Mouse (Mus musculus): Measurements from ENCODE around the gene Deaf1. TPM values are rescaled to one million over a fixed set of nuclear protein-coding genes. Genes with fewer than 3 reads are reported as not detected.

The Deaf1 gene
- total RNA-seq (2021): 10 to 100 TPM; 25.8 to 37.5 TPM
- long read RNA-seq, experiment 1, transcript Deaf1-201 (12 exons, 2,135 nt): major isoform, 23 of 37 reads
- long read RNA-seq, experiment 1, partial matches to known transcripts: 3 of 37 reads
- long read RNA-seq, experiment 1, other reads (novel, unspliced or antisense): 11 of 37 reads
- long read RNA-seq, experiment 2, transcript Deaf1-201 (12 exons, 2,135 nt): major isoform, 14 of 21 reads
- long read RNA-seq, experiment 2, partial matches to known transcripts: 1 of 21 reads
- long read RNA-seq, experiment 2, other reads (novel, unspliced or antisense): 6 of 21 reads

DNA sequence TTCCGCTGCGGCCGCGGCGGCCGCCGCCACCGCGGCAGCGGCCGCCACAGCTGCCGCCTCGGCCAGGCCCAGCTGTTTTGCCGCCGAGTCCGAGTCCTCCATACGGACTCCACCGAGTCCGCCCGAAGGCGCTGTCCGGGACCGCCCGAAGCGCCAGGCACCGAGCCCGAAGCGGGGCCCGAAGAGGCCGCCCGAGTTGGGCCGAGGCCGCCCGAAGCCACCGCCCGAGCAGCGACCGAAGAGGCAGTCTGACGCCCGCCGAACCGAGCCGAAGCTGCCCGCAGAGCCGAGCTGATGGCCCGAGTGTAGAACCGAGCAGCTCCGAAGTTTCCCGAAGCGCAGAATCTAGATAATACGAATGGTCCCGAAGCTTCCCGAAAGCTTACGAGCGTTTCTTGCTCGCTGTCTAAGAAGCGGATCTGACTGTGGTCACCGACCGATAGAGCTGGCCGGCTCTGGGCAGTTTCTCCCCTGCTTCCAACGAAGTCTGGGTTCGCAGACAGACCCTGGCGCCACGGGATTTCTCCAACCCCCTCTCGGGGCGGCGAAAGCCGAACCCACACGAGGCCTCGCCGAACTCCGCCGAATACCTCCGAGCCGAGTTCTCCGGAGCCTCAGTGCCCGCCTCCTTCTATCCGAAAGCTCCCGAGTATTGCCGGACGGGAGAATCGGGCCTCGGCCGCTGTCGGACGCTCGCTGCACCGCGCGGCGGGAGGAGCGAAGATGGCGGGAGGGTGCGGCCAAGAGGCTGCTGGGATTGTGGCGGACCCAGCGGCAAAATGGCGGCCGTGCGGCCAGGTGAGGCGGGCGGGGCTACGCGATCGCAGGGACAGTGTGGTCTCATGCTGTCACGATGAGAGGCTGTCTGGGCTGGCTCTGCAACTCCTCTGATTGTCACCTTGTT lies at the start of gene Deaf1, which contains the start of gene Tmem80:
TSS of gene Deaf1 (minus strand) at position 222 of the 904 bp plus-strand sequence.
TSS of gene Tmem80 (plus strand) at position 271 of the 904 bp plus-strand sequence.
- peak; percentile 99 for DNase-seq

- DNase-seq: no peak
Observed at GRCm38 (mm10) chr7:141374399-141374798, 46.9 kb upstream of the Deaf1 start.

DNA sequence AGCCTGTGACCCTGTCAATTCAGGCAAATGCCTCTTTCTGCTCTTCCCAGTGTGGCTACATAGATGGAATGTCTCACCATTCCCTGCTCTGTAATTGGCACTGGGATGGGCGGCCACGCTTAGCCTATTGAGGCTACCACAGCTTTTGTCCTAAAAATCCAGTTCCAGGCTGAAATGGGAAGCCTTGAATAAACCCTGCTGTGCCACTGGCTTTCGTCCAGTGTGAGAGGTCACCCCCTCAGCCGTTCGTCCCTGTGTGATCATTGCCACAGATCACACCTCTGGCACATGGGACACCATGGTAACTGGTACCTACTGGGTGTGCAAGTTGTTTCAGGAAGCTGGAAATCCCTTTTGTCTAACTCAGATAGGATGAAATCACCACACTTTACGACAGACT lies 46.1 kb upstream of the Deaf1 start:
- peak; percentile 24 to 43 for DNase-seq

DNA sequence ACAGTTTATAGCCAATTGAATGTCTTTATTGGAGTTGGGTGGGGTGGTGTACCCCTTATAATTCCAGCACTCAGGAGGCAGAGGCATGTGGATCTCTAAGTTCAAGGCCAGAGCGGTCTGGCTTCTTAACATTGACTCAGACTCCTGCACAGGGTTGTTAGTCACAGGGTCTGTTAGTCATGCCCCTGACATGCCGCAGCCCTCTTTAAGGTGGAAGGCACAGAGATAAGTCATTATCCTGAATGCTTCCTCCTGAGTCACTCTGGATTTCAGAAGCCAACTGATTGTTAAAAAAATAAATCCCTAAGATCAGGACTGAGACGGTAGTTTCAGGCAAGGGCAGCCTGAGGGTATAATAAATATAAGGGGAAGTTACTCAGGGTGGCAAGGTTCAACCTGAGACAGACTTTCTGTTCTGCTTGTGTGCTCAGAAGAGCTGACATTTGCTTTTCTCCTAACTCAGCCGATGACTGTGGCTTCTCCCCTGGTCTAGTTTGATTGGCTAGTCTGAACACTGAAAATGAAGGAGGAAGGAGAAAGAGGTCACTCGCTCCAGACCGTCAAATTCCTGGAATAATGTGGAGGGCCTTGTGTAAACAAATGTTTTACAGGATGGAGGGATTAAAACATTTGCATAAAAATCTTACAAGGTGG lies 44.6 kb upstream of the Deaf1 start:
- peak; percentile 66 to 69 for DNase-seq

- DNase-seq: no peak
Observed at GRCm38 (mm10) chr7:141369918-141370317, 42.4 kb upstream of the Deaf1 start.

DNA sequence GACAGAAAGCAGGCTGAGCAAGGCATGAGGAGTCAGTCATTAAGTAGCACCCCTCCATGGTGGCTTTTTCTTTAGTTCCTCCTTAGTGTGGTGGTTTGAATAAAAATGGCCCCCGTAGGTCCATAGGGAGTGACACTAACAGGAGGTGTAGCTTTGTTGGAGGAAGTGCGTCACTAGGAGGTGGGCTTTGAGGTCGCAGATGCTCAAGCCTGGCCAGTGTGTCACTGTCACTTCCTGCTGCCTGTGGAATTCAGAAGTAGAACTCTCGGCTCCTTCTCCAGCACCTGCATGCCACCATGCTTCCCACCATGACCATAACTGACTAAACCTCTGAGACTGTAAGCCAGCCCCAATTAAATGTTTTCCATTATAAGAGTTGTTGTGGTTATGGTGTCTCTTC lies 39.9 kb upstream of the Deaf1 start:
- DNase-seq: no peak

DNA sequence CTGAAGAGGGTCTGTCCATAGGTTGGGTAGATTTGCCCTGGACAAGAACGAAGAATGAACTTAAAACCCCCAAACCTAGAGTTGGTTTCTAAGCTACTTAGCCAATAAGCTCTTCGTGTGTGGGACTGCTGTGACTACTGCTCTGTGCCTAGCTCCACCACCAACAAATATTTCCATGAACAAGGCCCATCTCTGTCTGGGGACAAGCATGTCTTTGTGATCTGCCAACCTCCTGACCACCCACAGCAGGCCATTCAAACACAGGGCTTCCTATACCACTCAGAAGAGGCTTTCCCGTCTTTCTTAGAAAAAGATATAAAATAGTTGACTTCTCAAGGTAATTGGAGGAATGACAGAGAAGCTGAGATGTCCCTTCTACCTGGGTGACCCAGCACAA lies 37.6 kb upstream of the Deaf1 start:
- no peak for DNase-seq

GRCm38 (mm10) chr7:141364349-141365048 lies 37.0 kb upstream of the Deaf1 start:
- DNase-seq: no peak

GRCm38 (mm10) chr7:141363752-141364125 lies 36.2 kb upstream of the Deaf1 start:
- DNase-seq: no peak

DNA sequence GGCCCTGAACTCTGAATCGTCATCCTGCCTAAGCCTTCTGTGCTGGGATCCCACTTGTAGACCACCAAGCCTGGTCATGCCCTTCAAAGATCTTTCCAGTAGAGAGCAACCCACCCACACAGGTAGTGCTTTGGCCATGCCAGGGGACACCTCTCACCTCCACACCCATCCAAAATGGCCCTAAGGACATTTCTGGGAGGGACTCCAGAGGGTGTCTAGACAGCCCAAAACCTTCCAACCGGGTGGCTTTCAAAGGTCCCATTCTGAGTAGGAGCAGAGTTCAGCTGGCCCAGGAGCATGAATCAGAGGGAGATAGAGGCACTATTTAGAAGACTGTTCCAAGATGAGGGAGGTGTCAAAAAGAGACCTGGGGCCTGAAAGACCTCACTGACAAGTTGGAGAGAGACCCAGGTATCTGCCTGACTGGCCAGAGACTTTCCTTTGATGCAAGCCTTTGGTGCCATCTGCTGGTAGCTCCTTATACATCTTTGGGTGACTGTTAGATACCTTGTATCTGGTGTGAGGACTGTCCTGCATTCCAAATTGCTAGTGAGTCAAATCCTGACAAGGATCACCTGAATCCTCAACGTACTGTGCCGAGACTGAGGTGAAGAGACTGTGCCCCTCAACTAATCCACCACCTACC lies 35.7 kb upstream of the Deaf1 start:
- DNase-seq: peak; percentile 65 to 84

- DNase-seq: no peak
Observed at GRCm38 (mm10) chr7:141361510-141361909, 34.0 kb upstream of the Deaf1 start.

DNA sequence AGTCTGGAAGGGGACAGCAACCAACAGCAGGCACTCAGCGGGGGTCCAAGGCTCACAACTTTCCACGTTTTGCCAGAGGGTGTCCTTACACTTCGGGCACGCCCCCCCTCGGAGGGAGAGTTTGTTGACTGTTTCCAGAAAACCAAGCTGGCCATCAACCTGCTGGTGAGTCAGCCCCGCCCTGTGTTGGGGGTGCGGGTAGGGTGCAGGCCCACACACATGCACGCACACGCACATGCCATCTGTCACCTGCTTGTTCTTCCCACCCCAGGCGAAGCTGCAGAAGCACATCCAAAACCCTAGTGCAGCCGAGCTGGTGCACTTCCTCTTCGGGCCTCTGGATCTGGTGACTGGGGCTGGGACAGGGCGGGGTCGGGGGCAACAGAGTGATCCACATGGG lies 29.5 kb upstream of the Deaf1 start:
- no peak for DNase-seq

DNA sequence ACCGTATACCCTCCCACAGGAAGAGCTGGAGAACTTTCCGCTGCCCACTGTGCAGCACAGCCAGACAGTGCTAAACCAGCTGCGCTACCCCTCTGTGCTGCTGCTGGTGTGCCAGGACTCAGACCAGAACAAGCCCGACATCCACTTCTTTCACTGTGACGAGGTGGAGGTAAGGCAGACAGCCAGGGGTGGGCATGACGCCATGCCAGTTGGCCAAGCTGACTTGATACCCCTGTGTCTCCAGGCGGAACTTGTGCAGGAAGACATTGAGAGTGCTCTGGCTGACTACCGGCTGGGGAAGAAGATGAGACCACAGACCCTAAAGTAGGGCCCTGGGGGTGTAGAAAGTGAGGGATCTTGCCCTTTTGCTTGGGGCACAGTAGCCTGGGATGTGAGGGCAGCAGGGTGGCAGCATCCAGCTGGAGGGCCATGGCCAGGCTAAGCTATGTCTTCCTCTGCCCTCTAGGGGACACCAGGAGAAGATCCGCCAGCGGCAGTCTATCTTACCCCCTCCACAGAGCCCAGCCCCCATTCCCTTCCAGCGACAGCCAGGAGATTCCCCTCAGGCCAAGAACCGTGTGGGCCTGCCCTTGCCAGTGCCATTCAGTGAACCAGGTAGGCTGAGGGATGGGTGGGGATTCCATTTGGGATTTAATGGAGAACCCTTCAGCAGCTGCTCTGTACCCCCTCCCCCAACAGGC lies 28.3 kb upstream of the Deaf1 start:
- peak; percentile 30 to 38 for DNase-seq

DNA sequence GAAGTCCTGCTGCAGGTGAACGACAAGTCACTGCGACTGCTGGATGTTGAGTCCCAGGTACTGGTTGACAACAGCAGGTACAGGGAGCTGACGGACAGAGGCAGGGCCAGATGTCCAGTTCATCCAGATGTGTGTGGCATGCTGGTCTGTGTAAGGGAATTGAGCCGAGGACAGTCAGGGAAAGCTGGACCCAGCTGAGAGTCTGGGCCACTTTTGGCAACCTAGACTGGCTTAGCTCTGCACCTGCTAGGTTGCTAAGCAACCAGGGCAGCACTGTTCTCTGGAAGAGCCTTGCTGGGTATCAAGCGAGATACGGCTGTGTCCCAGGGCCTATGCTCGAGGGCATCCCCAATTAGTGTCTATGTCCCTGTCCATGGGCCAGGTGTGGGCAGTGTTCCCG lies 27.6 kb upstream of the Deaf1 start:
- no peak for DNase-seq

DNA sequence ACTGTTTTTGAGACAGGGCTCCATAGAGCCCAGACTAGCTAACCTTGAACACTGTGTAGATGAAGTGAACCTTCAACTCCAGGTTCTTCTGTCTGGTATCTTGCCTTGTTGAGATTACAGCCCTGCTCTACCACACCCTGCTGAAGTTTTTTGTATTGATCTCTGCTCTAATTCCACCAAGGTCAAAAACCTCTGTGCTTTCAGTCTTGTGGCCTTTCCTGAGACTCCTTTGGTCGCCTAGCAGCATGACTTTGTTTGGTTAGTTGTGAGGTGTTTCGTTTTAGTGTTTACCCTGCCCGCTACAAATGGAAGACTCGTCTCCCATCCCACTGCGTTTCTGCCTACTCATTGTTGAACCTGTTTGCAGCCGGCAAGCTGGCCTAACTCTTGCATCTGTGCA lies 23.6 kb upstream of the Deaf1 start:
- no peak for DNase-seq

DNA sequence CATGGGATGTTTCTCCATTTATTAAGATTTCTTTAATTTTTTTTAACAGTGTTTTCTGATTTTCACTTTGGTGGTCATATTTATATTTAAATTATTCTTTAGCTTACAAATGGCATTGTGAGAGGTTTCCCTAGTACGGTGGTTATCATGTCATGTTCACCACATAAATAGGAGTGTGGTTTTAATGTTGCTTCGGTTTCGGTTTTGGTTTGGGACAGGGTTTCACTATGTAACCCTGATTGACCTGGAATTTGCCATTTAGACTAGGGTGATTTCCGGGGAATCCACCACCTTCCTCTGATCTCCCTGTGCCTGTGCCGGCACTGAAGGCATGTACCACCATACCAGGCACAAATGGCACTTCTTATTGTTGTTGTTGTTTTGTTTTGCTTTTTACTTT lies 17.3 kb upstream of the Deaf1 start:
- DNase-seq: no peak

- DNase-seq: no peak
Observed at GRCm38 (mm10) chr7:141343696-141344095, 16.2 kb upstream of the Deaf1 start.

GRCm38 (mm10) chr7:141343230-141343629 lies 15.7 kb upstream of the Deaf1 start:
- no peak for DNase-seq

DNA sequence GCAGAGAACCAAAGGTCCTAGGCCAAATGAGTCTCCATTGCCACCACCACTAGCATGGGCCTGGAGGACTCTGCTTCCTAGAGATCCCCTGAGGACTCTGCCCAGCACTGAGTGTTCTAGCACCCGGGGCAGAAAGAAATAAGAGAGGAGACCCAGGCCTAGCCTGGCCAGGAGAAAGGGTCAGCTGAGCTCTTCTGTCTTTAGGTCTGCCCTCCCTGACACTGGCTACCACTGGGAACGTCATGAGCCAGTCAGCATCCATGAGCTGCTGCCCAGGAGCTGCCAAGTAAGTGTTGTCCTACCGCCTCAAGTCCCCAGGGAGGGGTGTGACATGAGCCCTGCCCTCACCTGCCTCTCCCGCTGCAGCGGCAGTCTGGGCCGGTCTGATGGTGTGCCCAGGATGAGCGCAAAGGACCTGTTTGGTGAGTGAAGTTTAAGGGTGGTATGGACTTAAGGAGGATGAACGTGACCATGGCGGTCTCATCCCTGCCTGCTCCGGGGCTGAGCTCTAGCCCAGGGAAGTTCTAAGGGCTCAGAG lies 14.3 kb upstream of the Deaf1 start:
- no peak for DNase-seq

GRCm38 (mm10) chr7:141340476-141340875 lies 13.0 kb upstream of the Deaf1 start:
- DNase-seq: no peak

GRCm38 (mm10) chr7:141340023-141340422 lies 12.5 kb upstream of the Deaf1 start:
- no peak for DNase-seq
